Mouse (Mus musculus): ENCODE measurements around the gene Klra2.
A peak's percentile ranks its signal among the peaks of the same experiment; 100 is the strongest.
"Not testable (repeated sequence)": the region's sequence is repeated elsewhere in the genome, so short reads cannot be mapped to it uniquely, and the experiment has no call there.

The Klra2 gene

GRCm38 (mm10) chr6:131247206-131247605 is at the start of gene Klra2:
Klra2 (minus strand) TSS chr6:131247362.
- DNase-seq (ENCODE audit: low read depth, low spot score), result no peak

GRCm38 (mm10) chr6:131294435-131295112 is 47.4 kb upstream of the Klra2 start:
- no peak for DNase-seq (ENCODE audit: low read depth, low spot score)

GRCm38 (mm10) chr6:131293916-131294315 is 46.8 kb upstream of the Klra2 start:
- DNase-seq (ENCODE audit: low read depth, low spot score), result no peak

GRCm38 (mm10) chr6:131292991-131293788 is 46.0 kb upstream of the Klra2 start, which contains the start of gene Magohb:
Magohb (minus strand) TSS chr6:131293244.
- DNase-seq (ENCODE audit: low read depth, low spot score), result peak; percentile 61

- no peak for DNase-seq (ENCODE audit: low read depth, low spot score)
Observed at GRCm38 (mm10) chr6:131292276-131292990, 45.3 kb upstream of the Klra2 start.

- no peak for DNase-seq (ENCODE audit: low read depth, low spot score)
Observed at GRCm38 (mm10) chr6:131290430-131290829, 43.3 kb upstream of the Klra2 start.

GRCm38 (mm10) chr6:131278160-131278559 is 31.0 kb upstream of the Klra2 start:
- DNase-seq (ENCODE audit: low read depth, low spot score), result not testable (repeated sequence)

GRCm38 (mm10) chr6:131276659-131277058 is 29.5 kb upstream of the Klra2 start:
- no peak for DNase-seq (ENCODE audit: low read depth, low spot score)

- no peak for DNase-seq (ENCODE audit: low read depth, low spot score)
Observed at GRCm38 (mm10) chr6:131272311-131272710, 25.1 kb upstream of the Klra2 start.

GRCm38 (mm10) chr6:131270312-131270711 is 23.1 kb upstream of the Klra2 start:
- no peak for DNase-seq (ENCODE audit: low read depth, low spot score)

GRCm38 (mm10) chr6:131269599-131269998 is 22.4 kb upstream of the Klra2 start:
- no peak for DNase-seq (ENCODE audit: low read depth, low spot score)

GRCm38 (mm10) chr6:131264175-131264574 is 17.0 kb upstream of the Klra2 start:
- no peak for DNase-seq (ENCODE audit: low read depth, low spot score)

GRCm38 (mm10) chr6:131262778-131263177 is 15.6 kb upstream of the Klra2 start:
- no peak for DNase-seq (ENCODE audit: low read depth, low spot score)

- no peak for DNase-seq (ENCODE audit: low read depth, low spot score)
Observed at GRCm38 (mm10) chr6:131262009-131262408, 14.8 kb upstream of the Klra2 start.

- no peak for DNase-seq (ENCODE audit: low read depth, low spot score)
Observed at GRCm38 (mm10) chr6:131245081-131245480, 2.1 kb downstream of the Klra2 start.
